Mouse (Mus musculus) limb, embryonic 13.5 days (tissue): ENCODE data around the gene Vps54. TPM values are rescaled to one million over a fixed set of nuclear protein-coding genes. Genes with fewer than 3 reads are reported as not detected.
A peak's percentile ranks its signal among the peaks of the same experiment; 100 is the strongest.
"Not testable (repeated sequence)": the region's sequence is repeated elsewhere in the genome, so short reads cannot be mapped to it uniquely, and the experiment has no call there.

Experiments
- ATAC-seq: fragments of 200-750 bp; cut with Nextera tagmentation; 2 replicates; pipeline ENCODE4 v1.8.0; 2017; ENCODE audit warnings: low read depth, moderate number of reproducible peaks, moderate TSS enrichment; ENCODE audit not compliant: low FRiP score
- H3K27ac ChIP-seq: fragments of 300-500 bp; sonication (generic); 2 replicates; pipeline ENCODE4 v1.5.1; 2015; ENCODE audit warnings: inconsistent platforms, mild to moderate bottlenecking, moderate library complexity
- H3K27me3 ChIP-seq: fragments of 300-500 bp; sonication (generic); 2 replicates; pipeline ENCODE4 v1.6.1; 2015; ENCODE audit warnings: mild to moderate bottlenecking, inconsistent platforms
- H3K36me3 ChIP-seq: fragments of 300-500 bp; sonication (generic); 2 replicates; pipeline ENCODE4 v1.6.1; 2015; ENCODE audit warnings: inconsistent platforms, mild to moderate bottlenecking, moderate library complexity
- H3K4me1 ChIP-seq: fragments of 300-500 bp; sonication (generic); 2 replicates; pipeline ENCODE4 v1.6.1; 2015; ENCODE audit warnings: inconsistent platforms
- H3K4me2 ChIP-seq: fragments of 300-500 bp; sonication (generic); replicated peaks from 2 replicates; pipeline ENCODE4 v1.6.1; 2015; ENCODE audit warnings: inconsistent platforms, mild to moderate bottlenecking, moderate library complexity
- H3K4me3 ChIP-seq: fragments of 300-500 bp; sonication (generic); 2 replicates; pipeline ENCODE4 v1.5.1; 2015; ENCODE audit warnings: moderate library complexity, mild to moderate bottlenecking, inconsistent platforms
- H3K9ac ChIP-seq: fragments of 300-500 bp; sonication (generic); 2 replicates; pipeline ENCODE4 v1.6.1; 2015; ENCODE audit warnings: mild to moderate bottlenecking, inconsistent platforms
- H3K9me3 ChIP-seq: fragments of 300-500 bp; sonication (generic); 2 replicates; pipeline ENCODE4 v1.6.1; 2016; ENCODE audit warnings: inconsistent platforms
- WGBS: fragments of 180-500 bp; shearing (Covaris S2); methylation state at CpG from one replicate; pipeline ENCODE4 v1.1.7; 2015; 5-methylcytosine and 5-hydroxymethylcytosine counted together
- polyA plus RNA-seq: library from polyadenylated mRNA; unstranded; fragments of >200 nt; fragmentation: Nextera tagmentation; extraction: Ambion mirVana; gene quantifications from 2 replicates; pipeline ENCODE4 v1.2.1, GENCODE M21; 2015

Vps54 gene
- polyA plus RNA-seq, result 13.1 and 14.0 TPM in 2 replicates

GRCm38 (mm10) chr11:21239021-21239661 is at the start of gene Vps54:
TSS of gene Vps54 (plus strand) at chr11:21239281.
- peak; percentile 77 for ATAC-seq

GRCm38 (mm10) chr11:21191821-21192220 is 47.3 kb upstream of the Vps54 start:
- not testable (repeated sequence) for H3K9ac ChIP-seq, H3K9me3 ChIP-seq, H3K4me2 ChIP-seq, H3K4me3 ChIP-seq, H3K27me3 ChIP-seq, H3K4me1 ChIP-seq, ATAC-seq, H3K27ac ChIP-seq, H3K36me3 ChIP-seq
- WGBS, result 84% methylated on average over 8 of the region's 8 CpGs

More at GRCm38 (mm10) chr11:21239021-21239661, at the start of gene Vps54:
- Histone ChIP-seq H3K4me2 (peak within 1 kb of the TSS; percentile 70), H3K36me3 (no peaks in the 10 kb centered on the region), H3K9ac (peak within 1 kb of the TSS; percentile 99), H3K27me3 (no peaks in the 10 kb centered on the region), H3K4me3 (peak within 1 kb of the TSS; percentile 88), H3K4me1 (peaks cover 12% of the 10 kb centered on the region), H3K9me3 (no peaks in the 10 kb centered on the region), H3K27ac (peak within 1 kb of the TSS; percentile 98)
- under 1% methylated on average over 38 of the region's 84 CpGs for WGBS

- no peak overlapping the region for H3K9ac ChIP-seq
- 98% methylated on average over 3 of the region's 3 CpGs for WGBS
- no peak for ATAC-seq
Measured at GRCm38 (mm10) chr11:21194851-21195250, 44.2 kb upstream of the Vps54 start.

GRCm38 (mm10) chr11:21209046-21209445 is 30.0 kb upstream of the Vps54 start:
- Histone ChIP-seq H3K36me3 (no peaks in the 10 kb centered on the region), H3K4me1 (no peaks in the 10 kb centered on the region), H3K4me2 (no peak overlapping the region), H3K27me3 (no peaks in the 10 kb centered on the region), H3K4me3 (no peak overlapping the region), H3K9me3 (peaks cover 9% of the 10 kb centered on the region; the same call in 1 of the 2 replicates), H3K9ac (no peak overlapping the region), H3K27ac (no peak overlapping the region)
- WGBS, result 85% methylated on average over 2 of the region's 2 CpGs
- ATAC-seq, result no peak

More at GRCm38 (mm10) chr11:21194851-21195250, 44.2 kb upstream of the Vps54 start:
- no peaks in the 10 kb centered on the region for H3K36me3 ChIP-seq
- H3K9me3 ChIP-seq, result no peaks in the 10 kb centered on the region
- no peak overlapping the region for H3K4me3 ChIP-seq
- no peaks in the 10 kb centered on the region for H3K4me1 ChIP-seq
- no peak overlapping the region for H3K27ac ChIP-seq
- no peaks in the 10 kb centered on the region for H3K27me3 ChIP-seq
- no peak overlapping the region for H3K4me2 ChIP-seq

- not testable (repeated sequence) for H3K36me3 ChIP-seq, H3K4me2 ChIP-seq, H3K27me3 ChIP-seq, ATAC-seq, H3K9me3 ChIP-seq, H3K4me3 ChIP-seq, H3K4me1 ChIP-seq, H3K27ac ChIP-seq, H3K9ac ChIP-seq
- 90% methylated on average over 9 of the region's 9 CpGs for WGBS
Measured at GRCm38 (mm10) chr11:21209701-21210100, 29.4 kb upstream of the Vps54 start.

GRCm38 (mm10) chr11:21217419-21217818 is 21.7 kb upstream of the Vps54 start:
- Histone ChIP-seq H3K27me3 (no peaks in the 10 kb centered on the region), H3K4me2 (no peak overlapping the region), H3K4me1 (no peaks in the 10 kb centered on the region), H3K4me3 (no peak overlapping the region), H3K27ac (no peak overlapping the region), H3K36me3 (no peaks in the 10 kb centered on the region), H3K9ac (no peak overlapping the region), H3K9me3 (no peaks in the 10 kb centered on the region)
- 86% methylated on average over 3 of the region's 3 CpGs for WGBS
- no peak for ATAC-seq

GRCm38 (mm10) chr11:21219281-21219680 is 19.8 kb upstream of the Vps54 start:
- Histone ChIP-seq H3K4me1 (no peaks in the 10 kb centered on the region), H3K4me2 (no peak overlapping the region), H3K4me3 (no peak overlapping the region), H3K9ac (no peak overlapping the region), H3K36me3 (no peaks in the 10 kb centered on the region), H3K27ac (no peak overlapping the region), H3K9me3 (no peaks in the 10 kb centered on the region), H3K27me3 (no peaks in the 10 kb centered on the region)
- ATAC-seq, result no peak
- WGBS, result 87% methylated on average over 2 of the region's 2 CpGs

- Histone ChIP-seq H3K27ac (no peak overlapping the region), H3K4me1 (no peaks in the 10 kb centered on the region), H3K9me3 (no peaks in the 10 kb centered on the region), H3K36me3 (no peaks in the 10 kb centered on the region), H3K27me3 (no peaks in the 10 kb centered on the region), H3K4me3 (no peak overlapping the region), H3K9ac (no peak overlapping the region), H3K4me2 (no peak overlapping the region)
- no peak for ATAC-seq
- WGBS, result 90% methylated on average over 8 of the region's 8 CpGs
Measured at GRCm38 (mm10) chr11:21219851-21220587, 19.1 kb upstream of the Vps54 start.

- Histone ChIP-seq H3K4me1 (no peaks in the 10 kb centered on the region), H3K9me3 (no peaks in the 10 kb centered on the region), H3K4me2 (no peak overlapping the region), H3K4me3 (no peak overlapping the region), H3K36me3 (no peaks in the 10 kb centered on the region), H3K27me3 (no peaks in the 10 kb centered on the region), H3K9ac (no peak overlapping the region), H3K27ac (no peak overlapping the region)
- 64% methylated on average over 2 of the region's 2 CpGs for WGBS
- ATAC-seq, result no peak
Measured at GRCm38 (mm10) chr11:21220754-21221153, 18.3 kb upstream of the Vps54 start.

- no peak for ATAC-seq
- 92% methylated on average over 2 of the region's 2 CpGs for WGBS
Measured at GRCm38 (mm10) chr11:21221396-21221795, 17.7 kb upstream of the Vps54 start.

GRCm38 (mm10) chr11:21222606-21223207 is 16.4 kb upstream of the Vps54 start:
- H3K9me3 ChIP-seq, result no peaks in the 10 kb centered on the region
- 54% methylated on average over 4 of the region's 4 CpGs for WGBS

More at GRCm38 (mm10) chr11:21221396-21221795, 17.7 kb upstream of the Vps54 start:
- Histone ChIP-seq H3K4me3 (no peak overlapping the region), H3K4me2 (no peak overlapping the region), H3K36me3 (no peaks in the 10 kb centered on the region), H3K9ac (no peak overlapping the region), H3K4me1 (no peaks in the 10 kb centered on the region), H3K9me3 (no peaks in the 10 kb centered on the region), H3K27ac (no peak overlapping the region), H3K27me3 (no peaks in the 10 kb centered on the region)

GRCm38 (mm10) chr11:21223539-21223938 is 15.5 kb upstream of the Vps54 start:
- no peak for ATAC-seq
- WGBS, result 87% methylated on average over 3 of the region's 3 CpGs
- H3K4me1 ChIP-seq, result no peaks in the 10 kb centered on the region

More at GRCm38 (mm10) chr11:21222606-21223207, 16.4 kb upstream of the Vps54 start:
- H3K27ac ChIP-seq, result no peak overlapping the region
- H3K4me3 ChIP-seq, result no peak overlapping the region
- no peak for ATAC-seq
- H3K36me3 ChIP-seq, result no peaks in the 10 kb centered on the region
- no peaks in the 10 kb centered on the region for H3K4me1 ChIP-seq
- no peaks in the 10 kb centered on the region for H3K27me3 ChIP-seq
- H3K9ac ChIP-seq, result no peak overlapping the region
- H3K4me2 ChIP-seq, result no peak overlapping the region

More at GRCm38 (mm10) chr11:21223539-21223938, 15.5 kb upstream of the Vps54 start:
- H3K4me3 ChIP-seq, result no peak overlapping the region
- no peak overlapping the region for H3K27ac ChIP-seq
- H3K9me3 ChIP-seq, result no peaks in the 10 kb centered on the region
- no peaks in the 10 kb centered on the region for H3K27me3 ChIP-seq
- no peak overlapping the region for H3K4me2 ChIP-seq
- no peak overlapping the region for H3K9ac ChIP-seq
- H3K36me3 ChIP-seq, result no peaks in the 10 kb centered on the region
